Mouse (Mus musculus): ENCODE measurements around the gene Usp20. TPM values are rescaled to one million over a fixed set of nuclear protein-coding genes. Genes with fewer than 3 reads are reported as not detected.
A peak's percentile ranks its signal among the peaks of the same experiment; 100 is the strongest.

The Usp20 gene
- polyA plus RNA-seq, 1 experiment from 2014 or later: 19.8 TPM

DNA sequence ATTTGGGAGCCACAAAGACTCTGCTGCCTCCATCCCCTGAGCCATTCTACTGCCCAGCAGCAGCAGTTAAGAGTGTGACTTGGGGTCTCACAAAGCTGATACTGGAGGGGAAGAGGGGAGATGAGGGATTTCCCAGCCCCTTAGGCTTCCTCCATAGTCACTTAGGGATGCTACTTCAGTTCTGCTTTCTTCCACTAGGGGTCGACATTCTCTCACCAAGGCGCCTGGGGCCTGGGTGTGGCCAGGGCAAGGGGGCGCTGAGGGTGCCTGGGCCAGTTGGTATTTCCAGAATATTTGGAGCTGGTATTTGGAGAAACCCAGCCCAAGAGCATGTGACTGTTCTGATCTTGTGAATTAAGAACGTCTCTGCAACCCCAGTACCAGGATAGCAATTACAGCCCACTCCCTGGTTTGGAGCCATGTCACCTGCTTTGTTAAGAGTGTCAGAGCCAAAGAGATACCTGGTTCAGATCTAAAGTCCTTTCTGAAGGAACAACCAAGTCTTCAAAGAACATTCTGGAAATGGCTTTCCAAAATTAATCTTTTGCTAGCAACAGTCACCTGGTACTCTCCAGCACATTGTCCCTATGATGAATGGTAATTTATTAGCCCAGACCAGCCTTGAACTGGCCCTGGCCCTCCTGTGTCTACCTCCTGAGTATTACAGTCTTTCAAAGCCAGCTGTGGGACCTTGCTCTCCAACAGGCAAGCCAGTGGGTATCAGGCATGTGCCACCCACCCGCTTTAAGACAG is 42.7 kb downstream of the Usp20 start:
- peaks cover 32% of the 10 kb centered on the region for H3K36me3 ChIP-seq
- no peak overlapping the region for H3K27ac ChIP-seq (replicated peaks)
- peak; percentile 52 for DNase-seq (ENCODE audit: low spot score)
- no peaks in the 10 kb centered on the region for H3K9me3 ChIP-seq (replicated peaks)
- H3K4me3 ChIP-seq: no peak overlapping the region
- no peaks in the 10 kb centered on the region for H3K27me3 ChIP-seq (ENCODE audit: low read depth, poor library complexity, severe bottlenecking)
- 26% methylated on average over 5 of the region's 5 CpGs for WGBS
- H3K4me1 ChIP-seq: peaks cover 9% of the 10 kb centered on the region

DNA sequence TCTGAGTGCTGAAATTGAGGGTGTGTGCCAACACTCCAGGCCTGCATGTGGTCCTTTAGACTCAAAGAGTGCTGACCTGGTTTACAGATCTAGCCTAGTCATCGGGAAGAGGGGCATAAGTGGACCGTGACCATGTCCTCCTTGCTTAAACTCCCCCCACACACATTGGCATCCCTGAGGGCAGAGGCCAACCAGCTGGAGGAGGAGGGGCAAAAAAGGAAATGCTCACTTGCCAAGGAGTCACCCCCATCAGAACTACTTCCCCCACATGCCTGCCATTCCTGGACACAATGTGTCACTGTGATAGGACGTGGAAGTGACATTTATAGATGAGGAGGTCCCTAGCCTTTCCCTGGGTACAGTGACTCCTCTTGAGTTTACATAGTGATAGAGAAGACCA is 43.4 kb downstream of the Usp20 start:
- no peak overlapping the region for H3K4me3 ChIP-seq
- H3K27ac ChIP-seq (replicated peaks): no peak overlapping the region
- H3K4me1 ChIP-seq: peaks cover 9% of the 10 kb centered on the region
- no peak for DNase-seq (ENCODE audit: low spot score)
- no peaks in the 10 kb centered on the region for H3K9me3 ChIP-seq (replicated peaks)
- H3K27me3 ChIP-seq (ENCODE audit: low read depth, poor library complexity, severe bottlenecking): no peaks in the 10 kb centered on the region
- H3K36me3 ChIP-seq: peaks cover 32% of the 10 kb centered on the region
- WGBS: 90% methylated on average over 3 of the region's 3 CpGs

DNA sequence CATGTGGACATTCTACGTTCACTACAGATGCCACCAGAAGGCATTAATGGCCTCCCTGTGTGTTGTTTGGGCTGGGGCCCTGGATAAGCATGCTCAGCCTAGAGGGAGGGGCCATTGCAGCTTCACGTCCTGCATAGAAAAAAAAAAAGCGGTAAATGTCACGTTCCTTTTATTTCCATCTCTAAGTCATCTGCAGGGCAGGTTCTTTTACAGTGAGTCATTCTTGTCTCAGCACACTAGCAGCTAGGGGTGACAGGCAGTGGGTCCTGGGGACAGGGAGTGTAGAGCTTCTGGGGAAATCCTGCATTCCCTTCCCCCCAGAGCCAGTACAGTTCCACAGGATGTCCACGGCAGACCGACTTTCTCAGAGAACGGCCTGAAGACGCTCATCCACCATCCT is 44.6 kb downstream of the Usp20 start:
- Histone ChIP-seq H3K27me3 (ENCODE audit: low read depth, poor library complexity, severe bottlenecking) (no peaks in the 10 kb centered on the region), H3K27ac (replicated peaks) (no peak overlapping the region), H3K36me3 (peaks cover 30% of the 10 kb centered on the region), H3K4me1 (peaks cover 9% of the 10 kb centered on the region), H3K4me3 (no peak overlapping the region), H3K9me3 (replicated peaks) (no peaks in the 10 kb centered on the region)
- no peak for DNase-seq (ENCODE audit: low spot score)
- 79% methylated on average over 8 of the region's 8 CpGs for WGBS

DNA sequence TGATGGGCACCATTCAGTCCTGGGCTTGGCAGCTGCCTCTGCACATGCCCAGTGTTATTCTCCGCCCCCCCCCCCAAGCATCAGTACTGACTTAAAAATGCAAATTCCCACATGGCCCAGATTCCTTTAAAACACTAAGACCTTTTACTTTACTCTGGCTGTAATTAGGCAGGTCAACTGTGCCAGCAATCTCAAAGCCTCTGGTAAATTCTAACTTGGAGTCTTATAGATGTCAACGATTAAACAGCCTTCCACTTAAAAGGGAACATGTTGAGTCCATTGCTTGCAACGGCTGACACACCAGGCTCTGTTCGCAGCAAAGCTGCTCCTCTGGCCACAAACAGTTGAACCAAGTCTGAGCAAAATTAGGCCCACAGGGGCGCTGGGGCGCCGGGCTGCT is 49.9 kb downstream of the Usp20 start:
- WGBS: 90% methylated on average over 7 of the region's 7 CpGs
- H3K4me3 ChIP-seq: no peak overlapping the region
- DNase-seq (ENCODE audit: low spot score): no peak
- no peak overlapping the region for H3K27ac ChIP-seq (replicated peaks)
- no peaks in the 10 kb centered on the region; the same call in 1 of the 2 replicates for H3K9me3 ChIP-seq (replicated peaks)
- H3K4me1 ChIP-seq: peaks cover 7% of the 10 kb centered on the region
- H3K27me3 ChIP-seq (ENCODE audit: low read depth, poor library complexity, severe bottlenecking): no peaks in the 10 kb centered on the region
- peaks cover 77% of the 10 kb centered on the region for H3K36me3 ChIP-seq

DNA sequence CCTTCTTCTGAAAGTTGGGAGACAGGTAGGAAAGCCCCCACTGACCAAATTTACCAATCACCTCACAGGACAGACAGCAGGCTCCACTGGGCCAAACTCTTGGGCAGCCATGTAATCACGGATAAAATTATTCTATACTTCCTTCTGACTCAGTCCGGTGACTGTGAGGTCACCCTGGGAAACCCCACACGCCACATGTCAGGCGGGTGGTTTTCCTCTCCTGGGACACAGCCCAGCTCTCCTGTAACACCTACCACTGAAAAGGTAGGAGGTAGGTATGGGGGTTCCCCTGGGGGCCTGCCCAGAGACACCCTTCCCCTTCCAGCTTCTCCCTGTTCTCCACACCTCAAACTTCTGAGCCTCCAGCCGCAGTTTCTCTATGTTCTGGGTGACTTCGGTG is 54.7 kb downstream of the Usp20 start:
- H3K27ac ChIP-seq (replicated peaks): no peak overlapping the region
- H3K27me3 ChIP-seq (ENCODE audit: low read depth, poor library complexity, severe bottlenecking): no peaks in the 10 kb centered on the region
- H3K4me3 ChIP-seq: no peak overlapping the region
- DNase-seq (ENCODE audit: low spot score): no peak
- no peaks in the 10 kb centered on the region for H3K4me1 ChIP-seq
- 93% methylated on average over 6 of the region's 6 CpGs for WGBS
- H3K36me3 ChIP-seq: peaks cover 75% of the 10 kb centered on the region
- H3K9me3 ChIP-seq (replicated peaks): no peaks in the 10 kb centered on the region; the same call in 1 of the 2 replicates

DNA sequence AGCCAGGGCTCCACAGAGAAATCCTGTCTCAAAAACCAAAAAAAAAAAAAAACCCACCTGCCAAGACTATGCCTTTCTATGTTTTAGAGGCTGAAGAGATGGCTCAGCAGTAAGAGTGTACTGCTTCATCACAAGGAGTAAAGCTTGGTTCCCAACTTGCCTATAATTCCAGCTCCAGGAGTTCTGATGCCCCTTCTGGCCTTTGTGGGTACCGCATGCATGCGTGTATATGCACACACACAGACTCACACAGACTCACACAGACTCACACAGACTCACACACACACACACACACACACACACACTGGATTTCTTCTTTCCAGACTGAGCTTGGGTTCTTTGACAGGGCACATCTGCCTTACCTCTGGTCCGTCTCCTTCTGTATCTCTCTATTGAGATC is 58.0 kb downstream of the Usp20 start:
- WGBS: 96% methylated on average over 3 of the region's 3 CpGs
- H3K4me1 ChIP-seq: no peaks in the 10 kb centered on the region
- no peak overlapping the region for H3K27ac ChIP-seq (replicated peaks)
- DNase-seq (ENCODE audit: low spot score): no peak
- H3K27me3 ChIP-seq (ENCODE audit: low read depth, poor library complexity, severe bottlenecking): no peaks in the 10 kb centered on the region
- H3K36me3 ChIP-seq: peaks cover 44% of the 10 kb centered on the region
- no peaks in the 10 kb centered on the region; the same call in 1 of the 2 replicates for H3K9me3 ChIP-seq (replicated peaks)
- H3K4me3 ChIP-seq: no peak overlapping the region

DNA sequence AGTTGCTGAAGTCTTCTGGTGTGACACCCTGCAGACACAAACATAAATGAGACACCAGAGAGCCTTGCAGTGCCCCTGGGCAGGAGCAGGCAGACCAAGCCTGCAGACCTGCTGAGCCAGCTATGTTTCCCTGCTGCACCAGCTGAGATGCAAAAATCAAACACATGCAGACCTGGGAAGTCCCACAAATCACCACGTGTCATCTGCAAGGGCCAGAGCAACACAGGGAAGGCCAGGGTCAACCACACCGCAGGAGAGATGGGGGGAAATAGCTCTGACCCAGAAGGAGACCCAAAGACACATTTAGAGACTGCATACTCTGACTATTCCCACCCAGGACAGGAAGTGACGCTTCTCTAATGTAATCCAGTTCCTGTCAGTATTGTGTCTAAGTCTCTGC is 58.4 kb downstream of the Usp20 start:
- H3K9me3 ChIP-seq (replicated peaks): no peaks in the 10 kb centered on the region; the same call in 1 of the 2 replicates
- no peak overlapping the region for H3K27ac ChIP-seq (replicated peaks)
- H3K4me1 ChIP-seq: no peaks in the 10 kb centered on the region
- peaks cover 39% of the 10 kb centered on the region for H3K36me3 ChIP-seq
- no peak for DNase-seq (ENCODE audit: low spot score)
- H3K4me3 ChIP-seq: no peak overlapping the region
- H3K27me3 ChIP-seq (ENCODE audit: low read depth, poor library complexity, severe bottlenecking): no peaks in the 10 kb centered on the region
- 90% methylated on average over 3 of the region's 3 CpGs for WGBS

DNA sequence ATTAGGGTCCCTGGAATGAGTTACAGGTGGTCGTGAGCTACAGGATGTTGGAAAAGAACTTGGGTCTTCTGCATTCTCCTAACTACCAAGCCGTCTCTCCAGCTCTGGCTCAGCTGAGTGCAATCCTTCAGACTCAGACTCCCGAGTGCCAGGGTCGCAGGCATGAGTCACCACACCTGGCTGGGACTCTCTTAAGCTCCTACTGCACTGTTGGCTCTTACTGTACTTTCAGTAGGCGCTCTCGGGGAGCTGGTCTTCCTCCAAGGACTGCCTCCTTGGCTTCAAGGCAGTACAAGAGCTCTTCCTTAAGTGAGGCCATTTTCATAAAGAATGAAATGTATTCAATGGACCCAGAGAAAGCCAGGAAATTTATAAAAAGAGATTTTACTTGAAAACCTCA is 59.3 kb downstream of the Usp20 start:
- Histone ChIP-seq H3K9me3 (replicated peaks) (no peaks in the 10 kb centered on the region; the same call in 1 of the 2 replicates), H3K4me1 (no peaks in the 10 kb centered on the region), H3K36me3 (peaks cover 34% of the 10 kb centered on the region), H3K4me3 (no peak overlapping the region), H3K27me3 (ENCODE audit: low read depth, poor library complexity, severe bottlenecking) (no peaks in the 10 kb centered on the region), H3K27ac (replicated peaks) (no peak overlapping the region)
- 90% methylated on average over 6 of the region's 6 CpGs for WGBS
- DNase-seq (ENCODE audit: low spot score): no peak

DNA sequence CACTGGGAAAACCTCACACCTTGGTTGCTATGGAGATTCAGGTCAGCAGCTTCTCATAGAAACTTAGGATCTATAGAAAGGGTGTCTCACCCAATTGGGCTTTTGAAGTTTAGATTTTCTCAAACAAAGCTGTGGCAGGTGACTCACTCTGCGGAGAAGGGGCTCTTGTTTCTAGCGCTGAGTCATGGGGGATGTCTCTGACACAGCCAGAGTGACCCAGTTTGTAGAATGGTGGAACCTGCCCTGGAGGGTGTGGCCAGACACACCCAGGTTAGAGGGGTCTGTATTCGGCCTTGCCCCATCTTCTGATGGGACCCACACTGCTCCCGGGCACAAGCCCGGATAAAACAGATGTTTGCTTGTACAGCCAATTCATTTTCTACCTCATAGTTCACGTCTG is 60.8 kb downstream of the Usp20 start:
- Histone ChIP-seq H3K4me3 (no peak overlapping the region), H3K9me3 (replicated peaks) (no peaks in the 10 kb centered on the region; the same call in 1 of the 2 replicates), H3K27me3 (ENCODE audit: low read depth, poor library complexity, severe bottlenecking) (no peaks in the 10 kb centered on the region), H3K36me3 (peaks cover 27% of the 10 kb centered on the region), H3K4me1 (no peaks in the 10 kb centered on the region), H3K27ac (replicated peaks) (no peak overlapping the region)
- WGBS: 93% methylated on average over 6 of the region's 6 CpGs
- no peak for DNase-seq (ENCODE audit: low spot score)

DNA sequence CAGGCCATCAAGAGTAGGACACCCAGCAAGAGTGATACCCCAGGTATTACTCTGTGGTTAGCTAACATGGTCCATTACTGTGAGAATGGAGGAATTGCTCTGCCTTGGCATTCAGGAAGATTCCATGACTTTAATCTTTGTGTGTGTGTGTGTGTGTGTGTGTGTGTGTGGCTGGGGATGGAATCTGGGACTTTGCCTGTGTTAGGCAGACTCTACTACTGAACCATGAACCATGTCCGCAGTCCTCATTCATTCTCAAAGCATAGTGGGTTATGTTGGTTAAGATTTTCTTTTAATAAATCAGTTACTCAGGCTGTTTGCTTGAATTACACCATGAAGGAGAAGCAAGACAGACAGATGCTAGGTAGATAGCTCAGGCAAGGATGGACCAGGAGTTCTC is 61.8 kb downstream of the Usp20 start:
- Histone ChIP-seq H3K36me3 (peaks cover 20% of the 10 kb centered on the region), H3K4me3 (no peak overlapping the region), H3K4me1 (no peaks in the 10 kb centered on the region), H3K9me3 (replicated peaks) (no peaks in the 10 kb centered on the region; the same call in 1 of the 2 replicates), H3K27me3 (ENCODE audit: low read depth, poor library complexity, severe bottlenecking) (no peaks in the 10 kb centered on the region), H3K27ac (replicated peaks) (no peak overlapping the region)
- 100% methylated on average over 1 of the region's 1 CpGs for WGBS
- no peak for DNase-seq (ENCODE audit: low spot score)

DNA sequence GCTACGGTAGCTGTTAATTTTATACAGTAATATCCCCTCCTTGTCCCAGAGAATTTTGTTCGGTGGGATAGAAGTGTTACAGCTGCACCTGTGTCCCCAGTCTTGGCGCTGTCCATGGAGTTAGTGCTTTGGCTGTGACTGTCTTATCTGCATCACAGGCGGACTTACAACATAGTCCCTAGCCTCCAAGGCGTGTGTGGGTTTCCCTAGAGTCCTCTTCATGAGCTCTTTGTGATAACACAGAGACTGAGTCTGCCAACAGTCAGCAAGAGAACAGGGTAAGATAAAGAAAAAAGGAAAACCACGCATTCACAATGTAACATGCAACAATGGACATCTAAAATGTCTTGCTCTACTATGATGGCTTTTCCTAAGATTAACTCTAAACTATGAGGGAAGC is 66.0 kb downstream of the Usp20 start:
- 92% methylated on average over 6 of the region's 6 CpGs for WGBS
- Histone ChIP-seq H3K9me3 (replicated peaks) (no peaks in the 10 kb centered on the region), H3K36me3 (peaks cover 22% of the 10 kb centered on the region), H3K27ac (replicated peaks) (no peak overlapping the region), H3K27me3 (ENCODE audit: low read depth, poor library complexity, severe bottlenecking) (no peaks in the 10 kb centered on the region), H3K4me3 (no peak overlapping the region), H3K4me1 (no peaks in the 10 kb centered on the region)
- DNase-seq (ENCODE audit: low spot score): no peak

DNA sequence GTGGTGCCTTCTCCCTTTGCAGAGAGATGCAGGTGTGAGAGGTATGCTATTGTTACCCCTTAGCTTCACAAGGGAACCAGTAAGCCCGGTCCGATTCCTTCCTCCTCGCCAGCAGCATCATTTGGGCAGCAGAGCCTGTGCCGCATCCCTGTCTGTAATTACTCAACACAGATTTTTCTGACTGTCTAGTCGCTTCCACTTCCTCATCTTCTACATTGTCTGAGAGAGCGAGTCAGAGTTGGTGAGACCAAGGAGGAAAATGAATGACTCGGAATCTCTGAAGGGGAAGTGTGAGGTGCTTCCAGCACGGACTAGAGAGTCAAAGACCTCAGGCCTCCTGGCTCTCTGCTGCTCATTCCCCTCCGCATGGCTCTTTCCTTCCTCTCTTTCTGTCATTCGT is 70.4 kb downstream of the Usp20 start:
- WGBS: 90% methylated on average over 10 of the region's 10 CpGs
- Histone ChIP-seq H3K4me1 (no peaks in the 10 kb centered on the region), H3K9me3 (replicated peaks) (no peaks in the 10 kb centered on the region), H3K36me3 (peaks cover 61% of the 10 kb centered on the region), H3K27me3 (ENCODE audit: low read depth, poor library complexity, severe bottlenecking) (no peaks in the 10 kb centered on the region), H3K4me3 (no peak overlapping the region), H3K27ac (replicated peaks) (no peak overlapping the region)
- DNase-seq (ENCODE audit: low spot score): no peak

DNA sequence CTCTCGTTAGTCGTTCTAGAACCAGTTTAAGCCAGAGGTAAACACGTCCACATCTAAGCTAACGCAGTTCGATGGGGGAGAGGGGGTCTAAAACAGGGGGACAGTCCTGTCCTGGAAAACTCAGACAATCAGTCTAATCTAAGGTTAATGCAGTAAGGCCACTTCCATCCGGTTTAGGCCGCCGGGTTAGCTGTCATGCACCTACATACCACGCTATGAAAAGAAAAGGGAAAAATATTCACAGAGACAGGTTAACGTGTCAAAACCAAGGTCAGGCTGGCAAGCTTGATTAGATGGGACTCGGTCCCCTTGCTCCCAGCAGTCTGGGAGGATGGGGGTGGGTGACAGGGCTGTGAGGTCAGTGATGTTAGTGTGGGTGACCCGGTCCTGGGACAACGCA is 71.3 kb downstream of the Usp20 start:
- WGBS: 93% methylated on average over 13 of the region's 13 CpGs
- no peak for DNase-seq (ENCODE audit: low spot score)
- no peak overlapping the region for H3K27ac ChIP-seq (replicated peaks)
- no peaks in the 10 kb centered on the region for H3K4me1 ChIP-seq
- no peaks in the 10 kb centered on the region for H3K27me3 ChIP-seq (ENCODE audit: low read depth, poor library complexity, severe bottlenecking)
- H3K36me3 ChIP-seq: peaks cover 65% of the 10 kb centered on the region
- no peak overlapping the region for H3K4me3 ChIP-seq
- H3K9me3 ChIP-seq (replicated peaks): no peaks in the 10 kb centered on the region
